Mouse (Mus musculus): ENCODE data around the gene Riiad1.
A peak's percentile ranks its signal among the peaks of the same experiment; 100 is the strongest.

Gene Riiad1

DNA sequence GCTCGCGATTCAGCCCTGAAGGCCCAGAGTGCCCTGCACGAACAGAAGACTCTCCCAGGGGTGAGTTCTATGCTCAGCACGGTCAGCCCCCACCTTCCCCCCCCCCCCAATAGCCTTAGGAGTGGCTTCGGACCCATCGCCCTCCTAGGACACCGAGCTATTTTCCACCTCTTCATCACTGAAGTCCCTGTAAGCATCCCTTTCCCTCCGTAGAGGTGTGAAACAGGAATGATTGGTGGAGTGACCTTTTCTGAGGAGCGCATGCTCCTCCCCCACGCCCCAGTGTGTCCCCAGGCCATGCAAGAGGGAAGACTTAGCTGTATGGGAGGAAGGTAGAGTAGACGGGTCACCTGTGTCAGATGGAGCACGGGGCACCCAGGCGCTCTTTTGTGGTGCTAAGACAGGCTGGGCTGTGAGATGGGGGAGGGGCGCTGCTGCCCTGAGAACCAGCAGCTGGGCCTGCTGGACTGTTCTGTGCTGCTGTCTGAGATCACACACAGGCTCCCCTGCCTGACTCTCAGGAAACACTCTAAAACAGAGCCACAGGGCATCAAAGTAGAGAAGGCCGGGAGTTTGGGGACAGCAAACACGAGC is at the start of gene Riiad1:
Gene Riiad1, minus strand, starts transcription at position 51 of the 594 bp plus-strand sequence.
- no peak for DNase-seq (ENCODE audit: low spot score)

DNA sequence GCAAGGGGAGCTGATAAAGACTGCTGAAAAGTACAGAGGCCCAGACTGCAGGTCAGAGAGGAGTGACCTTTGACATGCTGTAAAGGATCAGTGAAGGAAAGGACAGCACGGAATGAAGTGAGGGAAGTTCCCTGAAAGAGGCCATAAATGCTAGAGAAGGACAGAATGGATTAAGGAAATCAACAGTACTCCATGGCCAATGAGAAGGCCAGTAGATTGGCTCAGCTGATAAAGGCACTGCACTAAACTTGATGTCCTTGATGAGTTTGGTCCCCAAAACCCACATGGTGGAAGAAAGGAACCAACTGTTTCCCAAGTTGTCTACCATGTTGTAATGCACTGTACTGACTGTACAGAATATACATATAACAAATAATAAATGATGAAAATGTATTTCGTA is 46.6 kb upstream of the Riiad1 start:
- no peak for DNase-seq (ENCODE audit: low spot score)

DNA sequence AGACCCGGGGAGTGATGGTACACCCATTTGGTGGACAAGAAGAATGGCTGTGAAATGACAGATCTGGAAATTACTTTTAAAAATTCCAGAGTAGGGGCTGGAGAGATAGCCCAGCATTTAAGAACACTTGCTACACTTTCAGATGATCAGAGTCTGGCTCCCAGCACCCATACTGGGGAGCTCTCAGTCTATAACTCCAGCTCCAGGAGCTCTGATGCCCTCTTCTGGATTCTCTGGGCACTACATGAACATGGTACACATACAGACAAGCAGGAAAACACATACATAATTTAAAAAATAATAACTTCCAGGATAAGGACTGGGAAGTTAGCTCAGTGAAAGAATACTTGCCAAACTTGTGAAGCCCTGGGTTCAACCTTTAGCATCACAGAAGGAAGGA is 26.5 kb upstream of the Riiad1 start:
- no peak for DNase-seq (ENCODE audit: low spot score)

DNA sequence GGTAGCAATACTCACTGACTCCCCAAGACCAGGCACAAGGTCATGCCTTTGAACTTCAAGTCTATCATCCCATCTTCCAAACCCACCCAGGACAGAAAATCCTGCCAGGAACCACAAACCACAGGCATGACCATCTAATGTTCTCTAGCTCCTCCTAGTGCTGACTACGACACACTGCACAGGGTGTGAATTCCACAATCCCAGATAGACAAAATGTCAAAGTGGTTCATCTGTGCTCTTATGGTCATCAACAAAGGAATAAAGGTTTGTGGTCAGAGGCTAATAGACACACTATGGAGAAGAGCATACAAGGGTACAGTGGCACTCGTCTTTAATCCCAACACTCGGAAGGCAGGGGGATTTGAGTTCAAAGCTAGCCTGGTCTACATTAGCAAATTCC is 22.1 kb upstream of the Riiad1 start:
- DNase-seq (ENCODE audit: low spot score) = no peak

- no peak for DNase-seq (ENCODE audit: low spot score)
Observed at GRCm38 (mm10) chr3:94497162-94497561, 17.0 kb upstream of the Riiad1 start.

- no peak for DNase-seq (ENCODE audit: low spot score)
Observed at GRCm38 (mm10) chr3:94487581-94487980, 7.4 kb upstream of the Riiad1 start.

- DNase-seq (ENCODE audit: low spot score) = no peak
Observed at GRCm38 (mm10) chr3:94485922-94486321, 5.8 kb upstream of the Riiad1 start.

GRCm38 (mm10) chr3:94483790-94484439 is 3.8 kb upstream of the Riiad1 start:
- DNase-seq (ENCODE audit: low spot score) = no peak

DNA sequence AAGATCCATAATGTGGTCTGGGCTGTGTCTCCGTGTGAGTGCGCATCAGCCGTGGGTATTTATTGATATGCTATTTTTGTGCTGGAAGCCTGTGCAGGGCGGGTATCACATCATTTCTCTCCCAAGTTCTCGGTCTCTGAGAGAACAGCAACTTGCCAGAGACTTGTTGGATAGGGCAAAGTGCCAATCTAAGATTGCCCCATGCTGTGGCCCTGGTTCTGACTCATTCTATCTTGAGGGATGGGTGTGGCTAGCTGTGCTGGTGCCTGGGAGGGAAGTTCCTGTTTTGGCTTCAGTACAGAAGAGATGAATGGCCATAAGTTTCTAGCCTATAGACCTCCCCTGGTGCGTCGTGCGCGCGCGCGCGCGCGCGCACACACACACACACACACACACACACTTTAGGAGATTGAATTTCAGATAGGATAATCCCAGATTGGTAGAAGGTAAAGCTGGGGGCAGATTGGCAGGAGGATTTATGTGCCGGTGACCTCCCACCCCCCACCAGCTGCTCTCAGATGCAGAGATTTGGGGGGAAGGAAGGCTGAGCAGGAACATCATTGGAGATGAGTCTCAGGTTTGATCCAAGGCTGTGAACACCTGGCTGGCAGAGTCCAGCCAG is 2.7 kb upstream of the Riiad1 start:
- peak; percentile 51 for DNase-seq (ENCODE audit: low spot score)

DNA sequence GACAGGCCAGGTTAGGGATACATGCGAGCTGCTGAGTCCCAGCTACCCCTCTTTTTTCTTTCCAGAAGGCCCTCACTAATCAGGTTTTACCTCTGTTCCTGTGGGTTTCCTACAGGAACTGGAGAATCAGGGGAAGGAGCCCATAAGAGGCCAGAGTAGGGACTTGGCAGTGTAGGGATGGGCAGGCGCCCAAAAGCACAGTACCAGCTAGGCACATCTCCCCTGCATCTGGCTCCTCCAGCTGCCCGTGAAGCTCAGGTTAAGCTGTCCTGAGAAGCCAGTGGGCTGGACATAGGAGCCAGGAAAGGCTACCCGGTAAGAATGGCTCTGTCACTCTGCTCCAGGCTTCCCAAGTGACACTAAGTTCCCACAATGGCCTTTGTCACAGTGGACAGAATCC is 1.3 kb upstream of the Riiad1 start:
- DNase-seq (ENCODE audit: low spot score) = no peak

DNA sequence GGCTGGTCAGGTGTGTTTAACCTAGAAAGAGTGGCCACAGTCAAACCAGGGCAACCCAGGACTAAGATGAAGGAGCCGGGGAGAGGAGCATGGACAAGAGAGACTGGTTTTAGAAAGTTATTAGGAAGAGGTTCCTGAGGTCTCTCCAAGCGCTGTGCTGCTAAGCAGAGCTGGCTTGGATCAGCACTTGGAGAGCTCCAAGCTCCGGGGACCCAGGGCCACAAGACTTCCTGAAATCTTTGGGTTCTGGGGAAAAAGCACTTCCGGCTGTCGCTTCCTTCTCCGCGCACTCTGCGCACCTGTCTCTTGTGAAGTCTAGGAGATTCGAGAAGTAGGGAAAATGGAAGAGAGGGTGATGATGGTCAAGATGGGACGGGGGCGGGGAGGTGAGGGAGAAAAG is 577 bp downstream of the Riiad1 start:
- DNase-seq (ENCODE audit: low spot score) = peak; percentile 35

GRCm38 (mm10) chr3:94478591-94479169 is 1.5 kb downstream of the Riiad1 start:
- DNase-seq (ENCODE audit: low spot score) = no peak

GRCm38 (mm10) chr3:94477981-94478422 is 2.1 kb downstream of the Riiad1 start, which contains the start of gene Celf3:
Celf3 (plus strand) TSS chr3:94478295.
- no peak for DNase-seq (ENCODE audit: low spot score)

GRCm38 (mm10) chr3:94477444-94477843 is 2.7 kb downstream of the Riiad1 start:
- no peak for DNase-seq (ENCODE audit: low spot score)

DNA sequence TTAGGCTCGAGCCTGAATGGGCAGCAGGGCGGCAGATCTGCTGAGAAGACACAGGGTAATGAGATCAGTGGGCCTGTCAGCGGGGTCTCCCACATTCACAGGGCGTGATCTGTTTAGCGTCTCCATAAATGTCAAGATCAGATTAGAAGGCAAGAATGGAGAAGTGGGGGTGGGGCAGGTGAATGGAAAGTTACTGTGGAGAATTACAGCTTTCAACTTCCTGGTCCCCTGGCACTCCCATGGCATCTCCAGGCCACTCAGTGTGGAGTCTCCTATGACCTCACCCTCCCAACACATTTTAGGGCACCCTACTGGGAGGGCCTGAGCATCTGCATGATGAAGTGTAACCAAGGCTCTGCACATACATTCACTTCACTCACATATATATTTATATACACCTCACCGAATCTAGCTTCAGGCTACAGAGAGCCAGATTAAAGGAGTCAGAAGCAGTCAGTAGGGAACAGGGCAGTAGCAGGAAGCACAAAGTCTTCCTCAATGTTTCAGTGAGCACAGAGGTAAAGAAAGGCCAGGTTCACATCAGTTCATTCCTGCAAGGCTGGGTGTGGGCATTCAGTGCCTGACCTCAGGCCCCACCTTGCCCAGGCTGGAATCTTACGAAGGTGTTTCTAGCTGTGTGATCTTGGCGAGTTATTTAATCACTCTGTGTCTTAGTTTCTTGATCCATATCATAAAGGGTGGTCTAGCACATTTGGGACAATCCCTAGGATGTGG is 3.7 kb downstream of the Riiad1 start:
- DNase-seq (ENCODE audit: low spot score) = peak; percentile 47

- no peak for DNase-seq (ENCODE audit: low spot score)
Observed at GRCm38 (mm10) chr3:94473567-94474232, 6.4 kb downstream of the Riiad1 start.

DNA sequence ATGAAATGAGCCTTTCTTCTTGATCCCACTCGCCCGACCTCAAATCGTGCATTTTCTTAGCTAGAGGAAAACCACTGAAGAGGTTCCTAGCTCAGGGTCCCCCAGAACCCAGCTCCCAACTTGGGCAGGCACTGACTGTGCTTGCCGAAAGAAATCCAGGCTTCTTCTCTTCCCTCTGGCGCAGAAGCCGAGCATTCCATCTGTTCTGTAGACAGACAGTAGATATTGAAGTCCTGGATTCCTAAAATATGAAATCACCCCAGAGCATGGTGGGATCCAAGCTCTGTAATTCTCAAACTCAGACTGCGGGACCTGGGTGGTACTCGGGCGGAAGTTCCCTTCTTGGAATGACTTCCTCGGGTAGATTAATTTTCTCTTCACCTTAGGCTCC is 7.0 kb downstream of the Riiad1 start:
- DNase-seq (ENCODE audit: low spot score) = no peak

- DNase-seq (ENCODE audit: low spot score) = peak; percentile 30
Observed at GRCm38 (mm10) chr3:94472447-94473114, 7.6 kb downstream of the Riiad1 start.

- DNase-seq (ENCODE audit: low spot score) = peak; percentile 70
Observed at GRCm38 (mm10) chr3:94468931-94469330, 11.2 kb downstream of the Riiad1 start.

DNA sequence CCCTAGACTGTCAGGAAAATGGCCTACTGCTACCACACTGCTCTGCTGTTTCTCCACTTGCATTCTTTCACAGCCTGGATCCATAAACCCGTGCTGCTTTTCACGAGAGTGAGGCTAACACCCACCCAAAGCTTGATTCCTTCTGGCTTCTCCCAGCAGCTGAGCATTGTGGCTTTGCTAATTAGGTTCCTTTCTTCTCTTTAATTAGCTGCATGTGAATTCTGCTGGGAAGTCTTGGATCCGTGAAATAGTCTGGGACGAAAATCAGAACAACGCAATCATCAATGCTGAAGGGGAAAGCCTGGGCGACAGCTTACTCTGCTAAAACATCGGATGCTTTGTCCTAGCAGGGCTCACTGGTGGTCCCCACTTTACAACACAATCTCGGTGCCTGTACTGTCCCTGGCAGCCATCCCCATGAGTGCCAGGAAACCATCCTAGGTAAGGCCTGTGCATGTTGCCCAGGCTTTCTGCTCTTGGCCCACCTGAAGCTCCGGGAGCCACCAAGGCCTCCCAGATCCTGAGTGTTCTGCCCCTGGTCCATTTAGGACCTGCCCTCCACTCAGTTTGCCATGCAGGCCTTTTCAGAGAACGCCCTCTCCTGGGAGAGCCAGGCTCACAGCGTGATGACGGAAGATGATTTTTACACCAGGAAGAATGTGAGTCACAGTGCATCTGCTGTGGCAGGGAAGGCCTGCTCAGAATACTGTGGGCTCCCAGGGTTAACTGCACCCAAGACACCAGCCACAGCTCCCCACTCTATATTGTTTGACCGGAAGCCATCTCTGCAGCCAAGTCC is 14.3 kb downstream of the Riiad1 start:
- no peak for DNase-seq (ENCODE audit: low spot score)

Data from urinary bladder, postnatal 14 days (tissue).